Mouse (Mus musculus) hindlimb bud, embryonic 11.5 days (tissue): ENCODE results near the gene Hook2.

Experiments used
- DNase-seq: peaks from one replicate; pipeline ENCODE4 v3.0.0-alpha.2; 2012; ENCODE audit warnings: low read depth, low spot score; ENCODE audit errors: extremely low spot score

Hook2 gene

DNA sequence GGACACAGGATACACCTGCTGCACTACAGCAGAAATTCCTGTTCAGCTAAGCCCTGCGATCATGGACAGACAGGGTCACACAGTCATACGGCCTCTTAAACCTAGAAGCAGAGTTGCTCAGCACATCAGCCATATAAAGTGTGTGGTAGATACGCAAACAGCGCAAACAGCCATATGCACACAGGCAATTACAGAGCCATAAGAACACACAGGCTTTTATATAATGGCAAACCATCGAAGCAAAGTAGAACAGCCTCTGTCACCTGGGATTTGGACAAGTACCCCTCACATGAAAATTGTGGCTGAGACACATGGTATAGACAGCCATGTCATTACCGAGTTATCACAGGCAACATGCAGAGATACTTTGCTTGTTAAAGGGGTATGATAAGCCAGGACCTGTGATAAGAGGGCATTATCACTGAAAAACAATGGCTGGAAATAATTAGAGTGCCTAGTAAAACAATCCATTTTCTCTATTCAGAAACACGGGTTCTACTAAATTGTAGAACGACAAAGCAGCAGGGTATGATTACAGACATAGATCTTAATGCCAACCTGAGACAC lies 3.9 kb upstream of the Hook2 start:
- DNase-seq: no peak

DNA sequence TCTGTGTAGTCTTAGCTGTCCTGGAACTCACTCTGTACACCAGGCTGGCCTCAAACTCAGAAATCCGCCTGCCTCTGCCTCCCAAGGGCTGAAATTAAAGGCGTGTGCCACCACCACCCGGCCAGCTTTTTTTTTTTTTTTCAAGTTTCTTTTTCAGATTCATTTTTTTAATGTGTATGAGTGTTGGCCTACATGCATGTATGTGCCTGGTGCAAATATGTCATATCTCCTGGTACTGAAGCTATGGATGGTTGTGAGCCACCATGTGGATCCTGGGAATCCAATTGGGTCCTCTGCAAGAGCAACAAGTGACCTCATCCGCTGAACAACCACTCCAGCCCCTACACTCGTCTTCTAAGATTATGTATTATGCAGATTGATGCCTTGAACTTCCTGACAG lies 3.0 kb upstream of the Hook2 start:
- no peak for DNase-seq

DNA sequence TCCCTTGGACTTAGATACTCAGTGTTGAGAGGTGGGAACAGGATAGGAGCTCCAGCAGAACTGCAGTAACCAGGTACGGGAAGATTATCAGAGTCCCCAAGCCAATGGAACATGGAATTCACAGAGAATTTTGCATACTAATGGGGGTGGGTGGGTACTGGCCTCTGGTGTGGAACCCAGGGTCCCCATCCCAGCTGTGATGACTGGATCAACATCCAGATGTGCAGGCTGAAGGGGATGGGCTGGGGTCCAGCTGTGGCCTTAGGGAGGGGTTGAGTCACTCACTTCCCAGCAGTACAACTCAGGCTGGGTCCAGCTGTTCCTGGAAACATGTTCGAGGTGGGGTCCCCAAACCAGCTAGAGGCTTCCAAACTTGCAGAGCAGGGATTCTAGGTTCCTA lies 2.5 kb upstream of the Hook2 start:
- no peak for DNase-seq

DNA sequence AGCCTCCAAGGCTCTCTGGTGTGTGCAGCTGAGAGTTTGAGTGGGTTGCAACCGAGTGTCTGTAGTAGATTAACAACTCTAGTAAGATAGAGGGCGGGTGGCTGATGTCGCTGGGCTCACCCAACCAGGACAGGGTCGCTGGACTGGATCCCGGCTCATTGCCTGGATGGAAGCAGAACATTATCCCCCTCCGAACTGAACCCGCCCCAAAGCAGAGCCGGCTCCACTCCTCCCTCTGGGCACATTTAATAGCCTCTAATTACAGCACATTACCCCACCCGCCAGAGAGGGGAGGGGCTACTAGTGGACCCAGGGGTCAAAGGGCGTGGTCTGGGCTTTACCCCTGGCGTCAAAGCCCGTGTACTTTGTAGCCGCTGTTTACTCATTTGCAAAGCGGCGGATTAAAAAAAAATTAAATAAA lies 1.1 kb upstream of the Hook2 start:
- no peak for DNase-seq

DNA sequence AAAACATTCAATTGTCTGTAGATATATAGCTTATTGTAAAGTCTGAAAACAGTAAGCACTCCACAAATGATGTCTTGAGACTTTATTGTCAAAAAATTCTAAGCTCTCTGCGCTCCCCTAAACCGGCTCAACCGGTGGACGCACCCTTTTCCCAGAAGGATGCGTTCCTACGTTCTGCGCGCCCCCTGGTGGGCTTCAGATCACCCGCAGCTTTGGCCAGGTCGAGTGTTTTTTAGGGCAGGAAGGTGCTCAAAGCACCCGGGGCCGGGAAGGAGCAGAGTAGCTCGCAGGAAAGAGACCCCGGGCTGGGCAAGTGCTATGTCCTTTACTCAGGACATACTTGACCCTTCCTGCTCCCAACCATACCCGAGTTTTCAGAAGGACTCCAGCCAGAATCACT lies 593 bp upstream of the Hook2 start:
- no peak for DNase-seq

DNA sequence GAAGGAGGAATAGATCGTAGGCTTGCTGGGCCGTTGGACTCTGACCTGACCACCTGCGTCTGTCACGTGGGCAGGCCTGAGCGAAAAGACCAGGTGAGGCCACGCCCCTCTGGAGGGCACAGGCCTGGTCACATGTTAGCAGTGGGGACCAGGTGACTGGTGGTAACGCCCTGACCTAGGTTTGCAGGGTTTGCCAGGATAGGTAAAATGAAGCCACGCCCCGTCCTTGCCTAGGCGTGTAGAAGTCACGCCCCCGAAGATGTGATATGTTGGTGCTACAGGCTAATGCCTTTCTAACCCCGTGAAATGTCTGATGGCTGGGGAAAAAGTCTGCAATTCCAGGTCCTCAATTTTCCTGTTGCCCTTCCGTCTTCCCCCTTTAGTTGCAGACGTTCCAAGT lies 433 bp downstream of the Hook2 start:
- DNase-seq: no peak

DNA sequence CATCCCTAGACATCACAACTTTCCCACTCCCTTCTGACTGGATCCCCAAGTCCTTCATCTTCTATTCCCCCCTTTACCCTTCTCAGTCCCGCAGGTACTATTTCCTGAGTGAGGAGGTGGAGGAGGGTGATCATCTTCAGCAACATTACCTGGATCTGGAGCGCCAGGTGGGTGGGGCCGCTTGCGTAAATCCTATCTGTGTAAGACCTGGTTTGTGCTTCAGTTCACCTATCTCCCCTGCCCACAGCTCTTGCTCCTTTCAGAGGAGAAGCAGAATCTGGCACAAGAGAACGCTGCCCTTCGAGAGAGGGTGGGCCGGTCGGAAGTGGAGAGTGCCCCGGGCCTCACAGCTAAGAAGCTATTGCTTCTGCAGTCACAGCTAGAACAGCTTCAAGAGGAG lies 4.0 kb downstream of the Hook2 start:
- DNase-seq: no peak

DNA sequence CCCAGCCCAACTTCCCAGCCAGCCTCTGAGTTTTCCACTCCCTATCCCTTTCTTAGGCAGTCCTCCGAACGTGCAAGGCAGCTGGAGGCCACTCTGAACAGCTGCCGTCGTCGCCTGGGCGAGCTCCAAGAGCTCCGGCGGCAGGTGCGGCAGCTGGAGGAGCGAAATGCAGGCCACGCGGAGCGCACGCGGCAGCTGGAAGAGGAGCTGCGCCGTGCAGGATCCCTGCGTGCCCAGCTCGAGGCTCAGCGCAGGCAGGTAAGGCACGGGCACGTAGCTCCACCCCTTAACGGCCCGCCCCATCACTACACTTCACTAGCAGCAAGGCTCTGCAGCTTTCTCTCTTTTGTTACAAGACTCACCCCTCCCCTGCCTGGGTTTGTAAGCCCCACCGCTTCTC lies 5.3 kb downstream of the Hook2 start:
- no peak for DNase-seq

DNA sequence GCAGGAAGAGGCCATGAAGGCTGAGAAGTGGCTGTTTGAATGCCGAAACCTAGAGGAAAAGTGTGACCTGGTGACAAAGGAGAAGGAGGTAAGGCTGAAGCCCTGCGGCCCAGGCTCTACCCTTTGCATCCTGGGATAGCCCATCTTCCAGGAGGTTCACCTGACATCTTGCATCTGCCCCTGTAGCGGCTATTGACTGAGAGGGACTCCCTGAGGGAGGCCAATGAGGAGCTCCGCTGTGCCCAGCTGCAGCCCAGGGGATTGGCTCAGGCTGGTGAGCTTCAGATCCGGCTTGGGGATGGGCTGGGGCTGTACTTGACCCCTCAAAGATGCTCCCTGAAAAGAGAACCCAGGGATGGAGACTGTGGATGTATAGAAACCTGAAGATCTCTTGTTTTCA lies 6.6 kb downstream of the Hook2 start:
- DNase-seq: no peak

DNA sequence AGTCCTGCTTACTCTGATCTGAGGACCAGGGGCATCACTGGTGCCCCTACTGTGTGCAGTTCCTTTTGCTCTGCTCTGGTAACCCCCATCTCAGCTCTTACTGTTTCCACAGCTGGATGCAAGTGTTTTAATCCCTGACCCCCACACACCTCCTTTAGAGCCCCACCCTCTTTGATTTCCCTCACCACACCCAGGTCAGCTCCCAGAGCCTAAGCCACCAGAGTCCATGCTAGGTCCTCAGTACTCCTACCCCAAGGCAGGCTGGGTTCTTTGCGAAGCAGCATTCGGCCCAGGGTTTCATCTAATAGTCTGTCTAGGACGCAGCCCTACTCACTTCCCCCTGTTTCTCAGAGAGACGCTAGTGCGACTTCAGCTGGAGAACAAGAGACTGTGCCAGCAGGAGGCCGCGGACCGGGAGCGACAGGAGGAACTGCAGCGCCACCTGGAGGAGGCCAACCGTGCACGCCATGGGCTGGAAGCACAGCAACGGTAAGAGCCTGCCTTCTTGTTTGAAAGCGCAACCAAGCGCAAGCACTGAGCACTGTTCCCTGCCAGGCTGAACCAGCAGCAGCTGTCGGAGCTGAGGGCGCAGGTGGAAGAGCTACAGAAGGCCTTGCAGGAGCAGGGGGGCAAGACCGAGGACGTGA lies 7.4 kb downstream of the Hook2 start:
- DNase-seq: no peak

DNA sequence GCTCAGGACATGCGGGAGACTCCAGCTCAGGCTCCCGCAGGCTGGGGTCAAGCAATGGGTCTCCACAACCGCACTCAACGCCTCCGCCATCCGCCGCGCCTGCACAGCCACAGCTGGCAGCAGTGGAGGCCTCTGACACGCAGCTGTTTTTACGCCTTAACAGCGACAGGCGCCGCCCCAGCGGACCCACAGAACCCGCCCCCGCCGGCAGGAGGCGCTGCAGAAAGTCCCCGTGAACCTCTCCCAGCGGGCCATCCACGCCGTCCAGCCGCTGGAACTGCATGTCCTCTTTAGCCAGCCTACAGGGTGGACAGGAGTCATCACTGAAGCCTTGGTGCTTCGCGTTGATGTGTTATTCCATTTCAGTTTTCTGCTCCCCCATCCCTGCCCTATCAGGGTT lies 17.3 kb downstream of the Hook2 start:
- DNase-seq: no peak

DNA sequence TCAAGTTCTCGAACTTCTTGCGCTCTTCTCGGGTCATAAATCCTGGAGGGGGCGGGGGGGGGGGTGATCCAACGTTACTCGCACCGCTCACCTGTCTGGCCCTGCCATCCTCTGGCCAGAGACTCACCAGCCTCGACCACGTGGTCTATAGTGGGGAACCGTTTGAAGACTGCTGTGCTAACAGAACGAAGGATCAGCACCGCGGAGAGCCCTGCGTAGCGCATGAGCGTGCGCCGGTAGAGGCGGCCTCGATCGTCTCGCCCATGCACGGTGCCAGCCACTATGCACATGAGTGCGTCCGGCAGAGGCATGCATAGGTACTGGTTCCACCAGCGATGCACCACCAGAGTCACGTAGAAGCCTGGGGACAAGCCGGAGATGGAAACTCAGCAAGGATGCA lies 20.8 kb downstream of the Hook2 start:
- no peak for DNase-seq

DNA sequence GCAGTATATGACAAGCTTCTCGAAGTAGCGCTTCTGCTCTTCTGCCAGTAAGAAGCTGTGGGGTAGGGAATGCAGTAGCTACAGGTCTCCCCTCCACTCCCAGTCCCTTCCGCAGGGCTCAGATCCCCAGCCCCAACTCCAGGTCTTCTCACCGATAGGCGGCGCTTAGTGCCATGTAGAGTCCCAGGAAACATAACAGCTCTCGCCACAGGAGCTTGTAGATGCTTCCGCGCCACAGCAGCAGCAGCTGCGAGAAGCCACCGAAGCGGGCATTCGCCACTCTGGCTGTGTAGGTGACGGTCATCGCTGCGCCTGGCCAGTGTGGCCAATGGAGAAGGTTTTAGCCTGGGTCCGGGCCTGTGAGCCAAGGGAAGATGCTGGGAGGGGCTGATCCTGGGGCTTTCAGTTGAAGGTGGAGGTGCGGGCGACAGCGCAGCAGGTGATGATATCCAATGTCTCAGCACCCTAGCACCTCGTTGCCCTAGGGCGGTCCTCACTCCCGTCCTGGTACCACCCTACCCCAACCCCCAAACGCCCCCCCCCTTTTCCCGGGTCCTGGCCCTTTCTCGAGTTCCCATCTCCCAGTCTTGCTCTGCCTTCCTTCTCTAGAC lies 22.9 kb downstream of the Hook2 start:
- DNase-seq: no peak

DNA sequence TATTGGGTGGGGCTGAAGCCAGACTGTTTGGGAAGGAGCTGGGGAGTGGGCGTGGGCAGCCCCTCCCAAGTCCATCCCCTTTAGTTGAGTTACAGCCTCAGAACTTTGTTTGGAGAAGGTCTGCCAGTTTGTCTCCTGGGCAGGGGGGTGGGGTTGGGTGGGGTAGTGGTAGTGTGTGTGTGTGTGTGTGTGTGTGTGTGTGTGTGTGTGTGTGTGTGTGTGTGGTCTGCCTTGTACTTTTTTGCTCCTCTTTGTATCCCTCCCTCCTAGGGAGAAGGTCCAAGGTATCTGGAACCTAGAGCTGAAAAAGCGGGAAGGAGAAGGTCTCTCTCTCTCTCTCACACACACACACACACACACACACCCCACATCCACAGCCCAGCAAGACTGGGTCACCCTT lies 24.0 kb downstream of the Hook2 start, which contains the start of gene Best2:
Best2 (minus strand) TSS at position 101 of the 400 bp plus-strand sequence.
- no peak for DNase-seq

DNA sequence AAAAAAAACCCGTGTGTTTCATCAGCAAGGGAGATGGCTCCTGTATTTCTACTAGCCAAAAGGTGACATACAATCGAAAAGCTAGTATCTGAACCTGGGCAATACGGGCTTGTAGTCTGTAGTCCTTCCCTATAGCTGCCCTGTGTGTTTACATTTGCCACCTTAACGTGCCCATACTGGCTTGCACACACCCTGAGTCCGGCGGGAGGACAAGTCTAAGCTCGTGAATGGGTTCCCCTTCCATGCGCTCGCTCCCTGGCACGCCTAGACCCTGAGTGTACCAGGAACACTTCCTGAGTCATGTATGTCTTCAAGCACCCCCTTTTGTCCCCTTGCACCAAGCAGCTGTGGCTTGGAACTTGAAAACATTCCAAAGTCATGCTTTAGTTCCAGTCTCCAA lies 26.3 kb downstream of the Hook2 start:
- DNase-seq: no peak

DNA sequence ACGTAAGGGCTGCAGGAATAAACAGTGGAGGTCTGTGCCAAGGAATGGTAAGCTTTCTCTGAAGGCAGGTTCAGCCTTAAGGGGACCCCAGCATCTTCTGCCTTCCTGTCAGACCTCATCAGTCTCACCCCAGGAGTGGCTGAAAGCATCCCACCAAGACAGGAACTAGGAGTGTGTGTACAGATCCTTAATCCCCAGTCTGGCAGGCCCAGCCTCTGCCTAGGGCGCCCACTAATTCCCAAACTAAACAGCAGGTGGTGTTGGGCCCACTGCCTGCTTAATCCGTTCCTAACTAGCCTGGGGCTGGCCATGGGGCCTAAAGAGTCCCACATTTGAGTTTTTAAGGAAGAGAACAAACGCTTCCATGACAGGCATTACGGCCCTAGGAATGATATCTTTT lies 26.8 kb downstream of the Hook2 start:
- no peak for DNase-seq

DNA sequence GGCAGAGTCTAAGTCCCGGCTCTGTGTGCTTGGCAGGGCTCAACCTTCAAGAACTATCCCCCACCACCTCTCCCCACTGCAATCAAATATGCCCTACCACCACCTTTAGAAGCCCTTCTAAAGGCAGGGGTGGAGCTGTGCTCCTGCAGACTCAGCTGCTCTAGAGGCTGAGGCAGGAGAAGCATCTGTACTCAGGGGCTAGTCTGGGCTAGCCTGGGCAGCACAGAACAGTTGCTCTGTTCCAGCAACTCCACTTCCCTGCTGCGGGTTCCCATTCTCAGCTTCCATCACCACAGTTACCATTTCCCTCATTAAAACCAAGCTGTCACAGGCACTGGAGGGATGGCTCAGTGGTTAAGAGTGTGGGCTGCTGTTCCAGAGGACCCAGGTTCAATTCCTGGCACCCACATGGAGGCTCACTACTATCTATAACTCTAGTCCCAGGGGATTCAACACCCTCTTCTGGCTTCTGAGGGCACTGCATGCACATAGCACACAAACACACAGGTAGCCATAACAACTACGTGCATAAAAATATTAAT lies 31.2 kb downstream of the Hook2 start:
- no peak for DNase-seq

DNA sequence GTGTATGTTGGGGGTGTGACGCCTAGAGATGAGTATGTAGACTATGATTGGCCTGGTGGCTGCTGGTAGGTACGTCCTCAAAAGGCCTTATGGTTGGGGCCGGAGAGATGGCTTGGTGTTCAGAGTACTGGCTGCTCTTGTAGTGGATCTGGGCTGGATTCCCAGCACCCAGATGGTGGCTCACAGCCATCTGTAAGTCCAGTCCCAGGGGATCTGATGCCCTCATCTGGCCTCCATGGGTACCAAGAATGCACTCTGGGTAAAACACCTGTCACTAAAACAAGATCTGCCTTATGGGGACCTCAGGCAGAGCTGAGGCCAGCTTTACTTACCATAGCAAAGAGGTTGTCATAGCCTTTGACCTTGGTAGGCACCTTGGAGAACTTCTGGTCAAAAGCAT lies 33.4 kb downstream of the Hook2 start:
- DNase-seq: no peak

DNA sequence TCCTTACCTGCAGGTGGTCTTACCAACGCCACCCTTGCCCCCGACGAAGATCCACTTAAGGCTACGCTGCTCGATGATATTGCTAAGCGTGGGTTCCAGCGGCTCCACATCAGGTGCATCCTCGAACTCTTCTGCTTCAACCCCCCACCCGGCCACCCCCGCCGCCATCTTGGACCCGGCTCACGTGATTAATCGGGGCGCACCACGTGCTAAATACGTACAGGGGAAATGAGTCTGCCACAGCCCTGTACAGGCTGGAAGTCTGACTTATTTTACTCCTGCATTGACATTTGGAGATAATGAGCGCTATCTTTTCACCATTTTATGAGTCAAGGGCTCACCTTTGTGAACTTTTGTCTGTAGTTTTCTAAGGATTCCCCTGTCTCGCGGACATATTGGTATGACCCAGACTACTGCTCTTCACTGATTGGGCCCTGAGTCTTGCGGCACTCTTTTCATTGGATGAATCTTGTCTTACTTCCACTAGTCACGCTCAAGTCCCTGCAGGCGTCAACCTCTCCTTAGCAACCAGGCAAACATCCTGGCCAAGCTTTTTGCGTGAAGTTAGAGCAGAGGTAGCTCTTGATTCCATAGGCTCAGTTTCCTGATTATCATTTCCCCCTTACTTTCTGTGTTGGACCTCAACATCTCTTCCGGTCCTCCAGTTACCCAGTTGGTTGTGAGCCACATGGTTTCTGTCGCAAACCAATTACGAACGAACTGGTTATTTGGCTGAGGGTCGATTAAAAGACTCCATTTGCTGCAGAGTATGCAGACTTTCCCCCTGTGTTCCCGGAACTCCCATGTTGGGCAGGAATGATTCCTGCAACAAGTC lies 34.9 kb downstream of the Hook2 start, which contains the start of gene Asna1:
Asna1 (minus strand) TSS at position 184 of the 835 bp plus-strand sequence.
- DNase-seq: peak; percentile 98

DNA sequence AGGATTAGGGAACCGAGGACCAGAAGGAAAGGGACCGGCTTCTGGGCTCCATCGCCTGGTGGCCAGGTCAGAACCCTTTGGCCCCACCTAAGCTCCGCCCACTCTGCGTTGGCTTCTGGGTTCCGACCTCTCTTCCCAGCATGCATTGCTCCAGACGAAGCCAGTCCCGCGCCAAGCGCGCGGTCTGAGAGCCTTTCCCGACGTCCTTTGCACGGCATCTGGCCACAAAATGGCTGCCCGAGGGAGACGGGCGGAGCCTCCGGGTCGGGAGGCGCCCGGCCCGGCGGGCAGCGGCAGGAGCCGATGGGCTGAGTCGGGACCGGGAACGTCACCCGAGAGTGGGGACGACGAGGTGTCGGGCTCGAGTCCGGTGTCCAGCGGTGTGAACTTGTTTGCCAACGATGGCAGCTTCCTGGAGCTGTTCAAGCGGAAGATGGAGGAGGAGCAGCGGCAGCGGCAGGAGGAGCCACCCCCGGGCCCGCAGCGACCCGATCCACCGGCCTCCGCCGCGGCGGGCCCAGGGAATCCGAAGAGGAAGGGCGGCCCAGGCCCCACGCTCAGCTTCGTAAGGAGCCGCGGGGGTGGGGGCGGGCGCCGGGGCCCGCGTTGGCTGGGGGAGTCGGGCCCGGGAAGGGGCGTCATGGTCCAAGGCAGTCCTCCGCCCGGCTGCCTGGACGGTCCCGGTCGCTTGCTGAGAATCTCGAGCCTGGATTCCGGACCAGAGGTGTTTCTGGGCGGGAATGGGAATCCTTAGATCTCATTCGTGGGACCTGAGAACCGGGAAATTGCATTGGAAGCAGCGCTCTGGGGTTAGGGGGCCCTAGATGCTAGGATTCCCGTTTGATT lies 36.5 kb downstream of the Hook2 start, which contains the start of gene Trir:
Trir (plus strand) TSS at position 154 of the 846 bp plus-strand sequence.
- DNase-seq: peak; percentile 95

DNA sequence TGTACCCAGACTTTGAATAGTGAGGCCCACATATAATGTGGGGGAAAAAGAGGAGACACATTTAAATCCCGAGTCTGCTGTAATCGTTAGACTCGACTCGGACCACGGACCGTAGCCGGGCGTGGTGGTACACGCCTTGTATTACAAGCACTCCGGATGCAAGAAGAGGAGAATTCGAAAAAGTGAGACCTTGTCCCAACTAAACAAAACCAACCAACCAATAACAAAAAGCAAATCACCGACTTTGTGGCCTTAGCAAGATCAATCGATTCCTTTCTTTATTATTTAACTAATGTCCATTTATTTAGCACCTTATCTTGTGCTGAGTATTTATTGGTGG lies 37.1 kb downstream of the Hook2 start:
- DNase-seq: no peak
